Mouse (Mus musculus) neural tube, embryonic 14.5 days (tissue): ENCODE measurements around the gene Ist1. TPM values are rescaled to one million over a fixed set of nuclear protein-coding genes. Genes with fewer than 3 reads are reported as not detected.

Experiments
- ATAC-seq: fragments of 200-750 bp; cut with Nextera tagmentation; 2 replicates; pipeline ENCODE4 v1.8.0; 2017; ENCODE audit warnings: low read depth, mild to moderate bottlenecking, moderate TSS enrichment, moderate library complexity
- H3K27ac ChIP-seq: fragments of 300-500 bp; sonication (generic); 2 replicates; pipeline ENCODE4 v1.5.1; 2014; ENCODE audit warnings: low read depth, mild to moderate bottlenecking, control low read depth, low read length, moderate library complexity, mixed read lengths
- H3K27me3 ChIP-seq: fragments of 300-500 bp; sonication (generic); 2 replicates; pipeline ENCODE4 v1.6.1; 2014; ENCODE audit warnings: low read length; ENCODE audit not compliant: control insufficient read depth, insufficient read depth
- H3K36me3 ChIP-seq: fragments of 300-500 bp; sonication (generic); 2 replicates; pipeline ENCODE4 v1.6.1; 2014; ENCODE audit warnings: low read length, mixed read lengths; ENCODE audit not compliant: control insufficient read depth, insufficient read depth
- H3K4me1 ChIP-seq: fragments of 300-500 bp; sonication (generic); 2 replicates; pipeline ENCODE4 v1.6.1; 2014; ENCODE audit warnings: low read length; ENCODE audit not compliant: control insufficient read depth, insufficient read depth
- H3K4me2 ChIP-seq: fragments of 300-500 bp; sonication (generic); 2 replicates; pipeline ENCODE4 v1.6.1; 2014; ENCODE audit warnings: mild to moderate bottlenecking, low read depth, low read length, control low read depth
- H3K4me3 ChIP-seq: fragments of 300-500 bp; sonication (generic); 2 replicates; pipeline ENCODE4 v1.5.1; 2014; ENCODE audit warnings: low read depth, low read length, control low read depth, mixed read lengths
- H3K9ac ChIP-seq: fragments of 300-500 bp; sonication (generic); replicated peaks from 2 replicates; pipeline ENCODE4 v1.6.1; 2014; ENCODE audit warnings: low read depth, mild to moderate bottlenecking, control low read depth, low read length, mixed read lengths
- H3K9me3 ChIP-seq: fragments of 300-500 bp; sonication (generic); 2 replicates; pipeline ENCODE4 v1.6.1; 2016; ENCODE audit warnings: low read length; ENCODE audit not compliant: control insufficient read depth
- WGBS: fragments of 180-500 bp; shearing (Covaris S2); extraction: QIAGEN DNeasy Blood & Tissue Kit; methylation state at CpG from one replicate; pipeline ENCODE4 v1.1.7; 2014; 5-methylcytosine and 5-hydroxymethylcytosine counted together
- polyA plus RNA-seq: library from polyadenylated mRNA; unstranded; fragments of >200 nt; fragmentation: Nextera tagmentation; extraction: Ambion mirVana; gene quantifications from 2 replicates; pipeline ENCODE4 v1.2.1, GENCODE M21; 2014

Gene Ist1
- 179 and 191 TPM in 2 replicates for polyA plus RNA-seq

DNA sequence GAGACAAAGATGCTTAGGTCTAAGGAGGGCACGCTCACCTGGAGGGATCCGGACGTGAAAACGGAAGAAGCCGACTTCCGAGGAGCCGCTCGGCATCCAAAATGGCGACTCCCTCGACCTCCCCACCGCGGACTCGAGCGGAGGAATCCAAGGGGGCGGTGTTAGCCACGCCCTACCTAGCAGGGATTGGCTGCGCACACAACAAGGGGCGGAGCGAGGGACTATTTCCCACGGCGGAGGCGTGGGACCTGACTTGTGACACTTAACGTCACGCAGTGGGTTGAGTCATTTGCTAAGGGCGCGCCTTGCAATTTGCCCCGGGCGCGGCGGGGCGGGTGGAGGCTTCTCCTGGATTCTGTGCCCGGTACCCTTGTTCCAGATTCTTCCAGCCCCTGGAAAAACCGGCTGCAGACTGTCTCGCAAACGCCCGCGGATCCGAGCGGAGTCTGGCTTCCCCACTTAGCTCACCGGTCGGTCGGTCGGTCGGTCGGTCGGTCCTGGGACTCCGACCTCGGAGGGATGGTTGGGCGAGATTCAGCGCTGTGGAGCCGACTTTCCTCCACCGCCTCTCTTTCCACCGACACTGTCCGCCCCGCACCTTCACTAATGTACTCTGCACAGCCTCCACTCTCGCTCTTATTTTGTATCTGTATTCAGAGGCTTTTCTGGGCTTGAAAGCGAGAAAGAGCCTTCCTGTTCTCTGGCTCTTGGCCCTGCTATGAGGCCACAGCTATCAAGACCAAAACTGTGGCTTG is at the start of gene Ist1:
Gene Ist1 (minus strand): TSS at position 115 of the 755 bp plus-strand sequence.
- Histone ChIP-seq H3K27me3 (no peaks in the 10 kb centered on the region), H3K4me2 (peak within 1 kb of the TSS; percentile 83), H3K27ac (peak within 1 kb of the TSS; percentile 90), H3K4me1 (peaks cover 19% of the 10 kb centered on the region; the same call in 1 of the 2 replicates), H3K9ac (peak within 1 kb of the TSS; percentile 83), H3K36me3 (no peaks in the 10 kb centered on the region), H3K9me3 (no peaks in the 10 kb centered on the region), H3K4me3 (peak within 1 kb of the TSS; percentile 70)
- under 1% methylated on average over 57 of the region's 57 CpGs for WGBS
- ATAC-seq: peak; percentile 96

DNA sequence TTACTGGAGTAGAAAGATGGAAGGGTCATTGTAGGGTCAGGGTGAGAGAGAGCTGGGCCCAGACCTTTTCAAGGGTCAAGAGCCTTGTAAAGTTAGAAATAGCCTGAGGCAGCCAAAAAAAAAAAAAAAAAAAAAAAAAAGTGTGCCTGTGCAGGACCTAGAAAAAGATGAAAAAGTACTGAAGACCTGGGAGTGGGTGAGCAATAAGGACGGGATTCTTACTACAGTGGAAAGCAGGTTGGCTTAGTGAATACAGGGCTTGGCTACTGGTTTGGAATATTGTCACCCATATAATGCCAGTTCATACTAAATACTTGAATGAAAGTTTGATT is 45.0 kb upstream of the Ist1 start:
- Histone ChIP-seq H3K9me3 (no peaks in the 10 kb centered on the region), H3K9ac (no peak overlapping the region), H3K4me2 (peak overlapping the region; percentile 76), H3K36me3 (peaks cover 4% of the 10 kb centered on the region), H3K27ac (no peak overlapping the region; the same call in 1 of the 2 replicates), H3K4me3 (peak overlapping the region; percentile 99), H3K27me3 (no peaks in the 10 kb centered on the region), H3K4me1 (peaks cover 9% of the 10 kb centered on the region; the same call in 1 of the 2 replicates)
- no peak; the same call in 1 of the 2 replicates for ATAC-seq
- 94% methylated on average over 1 of the region's 1 CpGs for WGBS

DNA sequence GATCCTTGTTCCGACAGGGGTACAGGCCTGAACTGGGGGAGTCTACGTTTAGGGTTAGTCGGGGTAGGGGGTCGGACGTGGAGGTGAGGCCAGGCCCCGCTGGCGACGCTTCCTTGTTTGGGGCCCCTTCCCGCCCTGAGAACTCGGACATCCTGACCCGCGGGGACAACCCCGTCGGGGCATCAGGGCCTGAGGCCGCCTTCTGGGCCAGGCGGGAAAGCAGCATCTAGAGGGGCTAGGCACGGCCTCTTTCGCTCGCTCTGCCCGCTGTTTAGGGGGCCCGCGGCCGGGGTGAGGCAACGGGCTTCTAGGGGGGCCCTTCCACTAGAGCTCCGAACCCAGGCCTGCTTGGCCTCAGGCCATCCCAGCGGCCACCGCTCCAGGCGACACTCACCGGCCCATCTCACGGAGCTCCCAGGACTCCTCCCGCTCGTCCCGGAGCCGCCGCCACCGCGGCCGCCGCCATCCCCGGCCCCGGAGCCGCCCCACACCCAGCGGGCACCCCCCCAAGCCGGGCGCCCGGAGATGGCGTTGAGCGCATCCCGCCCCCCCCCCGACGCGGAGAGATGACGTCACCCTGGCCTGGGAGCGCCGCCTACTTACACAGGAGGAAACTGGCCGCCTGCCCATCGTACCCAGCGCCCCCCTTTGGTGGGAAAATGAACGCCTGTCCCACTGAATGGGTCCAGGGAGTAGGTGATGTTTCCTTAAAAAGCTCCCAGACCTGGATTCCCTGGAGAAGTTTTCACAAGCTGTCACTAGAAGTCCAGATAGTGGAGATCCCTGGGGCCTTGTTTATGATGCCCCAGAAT is 44.4 kb upstream of the Ist1 start, which contains the start of gene Atxn1l:
Gene Atxn1l (minus strand): TSS at position 503 of the 812 bp plus-strand sequence.
- Histone ChIP-seq H3K36me3 (peaks cover 9% of the 10 kb centered on the region), H3K9me3 (no peaks in the 10 kb centered on the region), H3K4me2 (peak within 1 kb of the TSS; percentile 76), H3K4me3 (peak within 1 kb of the TSS; percentile 99), H3K9ac (peak within 1 kb of the TSS; percentile 94), H3K4me1 (peaks cover 9% of the 10 kb centered on the region; the same call in 1 of the 2 replicates), H3K27ac (peak within 1 kb of the TSS; percentile 64), H3K27me3 (no peaks in the 10 kb centered on the region)
- under 1% methylated on average over 51 of the region's 59 CpGs for WGBS
- ATAC-seq: peak; percentile 86

DNA sequence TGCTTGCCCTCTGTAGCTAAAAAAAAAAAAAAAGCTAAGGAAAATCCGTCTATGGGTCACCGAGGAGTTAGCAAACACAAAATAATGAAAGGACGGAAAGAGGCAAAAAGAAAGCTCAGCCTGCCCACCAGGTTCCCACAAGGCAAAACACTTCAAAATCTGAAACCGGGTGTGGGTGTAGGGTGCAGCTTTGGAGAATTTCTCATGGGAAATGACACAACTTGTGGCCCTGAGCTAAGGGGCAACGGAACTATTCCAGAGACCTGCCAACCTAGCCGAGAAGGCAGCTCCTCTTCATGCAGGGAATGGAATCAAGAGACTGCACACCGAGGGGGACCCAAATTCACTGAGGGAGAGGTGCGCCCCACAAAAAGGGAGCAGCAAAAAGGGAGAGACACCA is 43.8 kb upstream of the Ist1 start:
- Histone ChIP-seq H3K9me3 (no peaks in the 10 kb centered on the region), H3K36me3 (peaks cover 15% of the 10 kb centered on the region), H3K4me3 (peak overlapping the region; percentile 99), H3K9ac (peak overlapping the region; percentile 94), H3K4me1 (peaks cover 9% of the 10 kb centered on the region; the same call in 1 of the 2 replicates), H3K27ac (no peak overlapping the region), H3K4me2 (peak overlapping the region; percentile 76), H3K27me3 (no peaks in the 10 kb centered on the region)
- ATAC-seq: no peak
- WGBS: 10% methylated on average over 8 of the region's 8 CpGs

DNA sequence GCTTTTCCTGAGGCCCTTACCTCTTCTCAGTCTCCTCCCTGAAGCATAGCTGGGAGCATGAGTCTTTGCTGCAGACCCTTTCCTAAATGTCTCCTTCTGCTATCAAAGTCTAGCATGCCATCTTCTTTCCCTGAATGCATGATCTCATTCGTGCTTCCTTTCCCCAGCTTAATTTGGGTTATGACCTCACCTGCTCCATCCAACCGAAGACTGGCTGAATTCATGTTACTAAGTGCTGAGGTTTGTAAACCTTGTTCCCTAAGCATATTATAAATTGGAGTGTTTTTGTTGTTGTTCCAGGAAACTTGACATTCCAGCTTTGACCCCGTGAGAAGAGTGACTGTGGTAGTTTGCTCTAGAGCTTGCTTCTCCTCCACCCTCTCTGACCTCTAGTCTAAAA is 41.0 kb upstream of the Ist1 start:
- 91% methylated on average over 3 of the region's 3 CpGs for WGBS
- Histone ChIP-seq H3K27ac (no peak overlapping the region), H3K36me3 (peaks cover 23% of the 10 kb centered on the region), H3K4me2 (no peak overlapping the region), H3K9ac (no peak overlapping the region), H3K4me3 (no peak overlapping the region), H3K4me1 (peaks cover 9% of the 10 kb centered on the region; the same call in 1 of the 2 replicates), H3K9me3 (no peaks in the 10 kb centered on the region), H3K27me3 (no peaks in the 10 kb centered on the region)
- no peak for ATAC-seq

DNA sequence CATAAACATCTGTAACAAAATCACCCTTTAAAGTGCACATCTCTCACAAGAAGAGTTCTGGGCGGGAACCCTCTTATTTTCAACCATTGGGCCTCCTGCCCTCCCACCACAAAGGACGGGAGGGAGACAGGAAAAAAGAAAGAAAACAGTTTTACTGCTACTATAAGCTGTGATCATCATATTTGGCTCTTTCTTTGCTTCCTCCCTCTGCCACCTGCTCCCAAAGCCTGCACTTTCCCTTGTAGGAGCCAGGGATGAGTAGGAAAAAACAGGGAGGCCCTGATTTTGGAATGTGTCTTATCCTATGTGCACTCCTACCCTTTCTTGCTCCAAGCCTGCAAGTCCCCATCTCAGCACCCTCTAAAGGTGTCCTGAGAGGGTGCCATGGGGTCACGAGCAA is 38.0 kb upstream of the Ist1 start:
- no peak for ATAC-seq
- WGBS: 83% methylated on average over 3 of the region's 3 CpGs
- Histone ChIP-seq H3K4me3 (no peak overlapping the region), H3K27ac (no peak overlapping the region), H3K4me2 (no peak overlapping the region), H3K9me3 (no peaks in the 10 kb centered on the region), H3K27me3 (no peaks in the 10 kb centered on the region), H3K9ac (no peak overlapping the region), H3K4me1 (no peaks in the 10 kb centered on the region; the same call in 1 of the 2 replicates), H3K36me3 (peaks cover 41% of the 10 kb centered on the region)

DNA sequence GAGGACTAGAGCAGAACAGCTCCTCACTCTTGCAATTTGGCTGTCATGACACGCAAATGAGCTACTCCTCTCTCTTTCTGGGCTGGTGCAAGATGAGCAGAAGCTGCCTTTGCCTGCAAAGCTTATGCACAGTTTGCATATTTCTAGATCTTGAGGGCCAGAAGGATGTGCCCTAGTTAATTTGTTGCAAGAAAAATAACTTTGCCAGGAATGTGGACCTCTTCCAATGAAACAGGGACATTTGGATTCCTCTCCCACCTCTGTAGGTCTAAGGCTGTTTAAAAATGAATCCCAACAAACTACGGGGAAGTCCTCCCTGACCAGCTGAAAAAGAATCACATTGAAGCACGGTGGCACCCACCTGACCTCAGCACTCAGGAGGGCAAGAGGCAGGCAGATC is 32.0 kb upstream of the Ist1 start:
- Histone ChIP-seq H3K4me3 (no peak overlapping the region), H3K9me3 (no peaks in the 10 kb centered on the region), H3K9ac (no peak overlapping the region), H3K27me3 (no peaks in the 10 kb centered on the region), H3K27ac (no peak overlapping the region), H3K36me3 (peaks cover 75% of the 10 kb centered on the region), H3K4me1 (no peaks in the 10 kb centered on the region), H3K4me2 (no peak overlapping the region)
- 93% methylated on average over 3 of the region's 3 CpGs for WGBS
- ATAC-seq: no peak

DNA sequence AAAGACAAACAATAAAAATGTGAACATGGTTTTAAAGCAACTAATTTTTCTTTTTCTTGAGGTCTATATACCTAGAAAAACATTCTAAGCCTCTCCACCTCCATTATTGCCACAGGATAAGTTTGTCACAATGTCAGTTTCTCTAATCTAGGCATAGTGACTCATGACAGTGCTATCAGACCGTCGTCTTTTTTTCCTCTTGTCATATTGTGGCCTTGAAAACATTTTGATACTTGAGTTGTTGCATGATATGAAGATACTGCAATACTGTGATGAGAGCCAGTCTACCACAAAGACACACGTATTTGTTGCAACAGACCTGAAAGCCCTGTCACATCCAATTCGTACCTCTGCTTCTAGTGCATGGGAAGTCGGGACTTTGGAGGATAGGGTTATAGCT is 21.9 kb upstream of the Ist1 start:
- no peak overlapping the region for H3K27ac ChIP-seq

DNA sequence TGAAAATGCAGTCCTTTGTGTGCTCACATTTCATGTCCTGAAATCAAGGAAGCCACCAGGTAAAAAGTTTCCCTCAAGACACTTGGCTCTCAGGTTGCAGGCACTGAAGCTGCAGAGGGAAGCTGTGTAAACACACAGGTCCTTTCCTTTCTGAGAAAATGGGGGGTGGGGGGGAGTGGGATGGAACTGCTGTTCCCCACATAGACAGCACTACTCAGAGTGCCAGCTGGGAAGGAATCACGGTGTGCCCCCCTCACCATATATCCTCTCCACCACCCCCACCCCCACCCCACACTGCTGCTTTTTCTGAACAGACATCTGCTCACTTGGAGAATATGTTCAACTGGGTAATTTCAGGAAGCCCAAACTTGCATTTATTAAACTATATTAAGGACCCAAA is 19.5 kb upstream of the Ist1 start:
- Histone ChIP-seq H3K27me3 (no peaks in the 10 kb centered on the region), H3K27ac (no peak overlapping the region), H3K9me3 (no peaks in the 10 kb centered on the region), H3K9ac (no peak overlapping the region), H3K4me1 (peaks cover 12% of the 10 kb centered on the region), H3K36me3 (peaks cover 71% of the 10 kb centered on the region), H3K4me2 (no peak overlapping the region), H3K4me3 (no peak overlapping the region)
- 94% methylated on average over 1 of the region's 1 CpGs for WGBS
- no peak for ATAC-seq

More for the DNA sequence above, 21.9 kb upstream of the Ist1 start:
- Histone ChIP-seq H3K4me2 (no peak overlapping the region), H3K4me3 (no peak overlapping the region), H3K9ac (no peak overlapping the region), H3K36me3 (peaks cover 72% of the 10 kb centered on the region), H3K9me3 (no peaks in the 10 kb centered on the region), H3K27me3 (no peaks in the 10 kb centered on the region), H3K4me1 (no peaks in the 10 kb centered on the region)
- WGBS: 98% methylated on average over 5 of the region's 5 CpGs
- ATAC-seq: no peak
